Mouse (Mus musculus) megakaryocyte, embryonic 14.5 days (primary cell): ENCODE data around the gene Fam129c. TPM values are rescaled to one million over a fixed set of nuclear protein-coding genes. Genes with fewer than 3 reads are reported as not detected.
A peak's percentile ranks its signal among the peaks of the same experiment; 100 is the strongest.

Experiments
- H3K27me3 ChIP-seq: replicated peaks from 2 replicates; pipeline ENCODE3; 2012; ENCODE audit warnings: inconsistent platforms
- H3K36me3 ChIP-seq: replicated peaks from 2 replicates; pipeline ENCODE3; 2012; ENCODE audit warnings: low read length, inconsistent platforms, mixed read lengths
- H3K4me1 ChIP-seq: 2 replicates; pipeline ENCODE4 v1.6.1; 2012; ENCODE audit warnings: inconsistent platforms
- H3K4me3 ChIP-seq: replicated peaks from 2 replicates; pipeline ENCODE3; 2012; ENCODE audit warnings: moderate library complexity, mild to moderate bottlenecking, inconsistent platforms
- H3K9me3 ChIP-seq: 2 replicates; pipeline ENCODE4 v1.6.1; 2012; ENCODE audit warnings: inconsistent platforms
- FLI1 ChIP-seq: IDR thresholded peaks from 2 replicates; pipeline ENCODE4 v1.6.1; 2012; ENCODE audit warnings: low read length, inconsistent platforms, mixed read lengths
- GATA1 ChIP-seq: IDR thresholded peaks from 3 replicates; pipeline ENCODE4 v1.6.1; 2012; ENCODE audit warnings: mixed read lengths, low read length, inconsistent platforms, borderline replicate concordance
- polyA plus RNA-seq: library from polyadenylated mRNA; stranded (reverse); fragments of >175 nt; gene quantifications from 2 replicates; pipeline ENCODE4 v1.2.3, GENCODE M21; 2012; ENCODE audit warnings: low replicate concordance; ENCODE audit not compliant: insufficient read depth

Gene Fam129c
- polyA plus RNA-seq, 1 experiment: 2.5 TPM

DNA sequence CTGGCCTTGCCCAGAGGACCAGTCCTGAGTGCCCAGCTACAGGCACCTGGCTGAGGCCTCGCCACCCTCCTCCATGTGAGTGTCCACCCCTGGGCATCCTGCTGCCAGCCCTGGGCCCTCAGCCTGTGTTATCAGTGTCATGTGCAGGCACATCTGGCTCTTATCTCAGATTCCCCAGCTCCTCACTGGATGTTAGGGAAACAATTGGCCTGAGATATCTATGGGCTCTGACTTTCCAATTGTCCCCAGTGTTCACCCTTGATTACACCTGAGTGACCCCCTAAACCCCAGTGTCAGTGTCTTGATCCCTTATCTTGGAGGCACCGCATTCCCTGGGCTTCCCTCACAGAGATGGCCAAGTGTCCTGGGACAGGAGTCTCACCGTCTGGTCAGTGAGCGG lies 41.9 kb downstream of the Fam129c start:
- TF ChIP-seq GATA1: no peak
- no peak for TF ChIP-seq FLI1
- H3K4me1 ChIP-seq: peaks cover 61% of the 10 kb centered on the region

DNA sequence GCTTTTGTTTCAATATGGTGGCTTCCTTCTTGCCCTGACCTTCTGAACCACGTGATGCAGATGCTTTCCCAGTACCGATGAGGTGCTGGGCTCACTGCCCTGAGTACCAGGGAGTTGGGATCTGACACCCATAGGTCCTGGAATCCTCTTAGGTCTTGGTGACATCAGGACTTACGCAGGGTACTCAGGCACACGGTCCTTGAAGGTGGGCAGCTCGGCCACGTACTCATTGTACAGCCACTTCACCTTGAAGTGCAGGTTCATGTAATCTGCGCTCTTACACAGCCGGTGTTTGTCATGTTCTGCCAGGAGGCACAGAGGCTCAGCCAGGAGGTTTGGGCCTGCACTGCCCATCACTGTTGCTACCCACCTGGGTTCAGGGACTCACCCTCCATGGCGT lies 48.1 kb downstream of the Fam129c start:
- Histone ChIP-seq H3K27me3 (peaks cover 5% of the 10 kb centered on the region), H3K36me3 (peaks cover 93% of the 10 kb centered on the region), H3K4me3 (no peak overlapping the region), H3K9me3 (no peaks in the 10 kb centered on the region), H3K4me1 (peaks cover 18% of the 10 kb centered on the region)
- TF ChIP-seq FLI1 (no peak), GATA1 (no peak)

More for the DNA sequence above, 41.9 kb downstream of the Fam129c start:
- no peak overlapping the region for H3K4me3 ChIP-seq
- peaks cover 23% of the 10 kb centered on the region for H3K27me3 ChIP-seq
- no peaks in the 10 kb centered on the region for H3K9me3 ChIP-seq
- H3K36me3 ChIP-seq: peaks cover 71% of the 10 kb centered on the region

DNA sequence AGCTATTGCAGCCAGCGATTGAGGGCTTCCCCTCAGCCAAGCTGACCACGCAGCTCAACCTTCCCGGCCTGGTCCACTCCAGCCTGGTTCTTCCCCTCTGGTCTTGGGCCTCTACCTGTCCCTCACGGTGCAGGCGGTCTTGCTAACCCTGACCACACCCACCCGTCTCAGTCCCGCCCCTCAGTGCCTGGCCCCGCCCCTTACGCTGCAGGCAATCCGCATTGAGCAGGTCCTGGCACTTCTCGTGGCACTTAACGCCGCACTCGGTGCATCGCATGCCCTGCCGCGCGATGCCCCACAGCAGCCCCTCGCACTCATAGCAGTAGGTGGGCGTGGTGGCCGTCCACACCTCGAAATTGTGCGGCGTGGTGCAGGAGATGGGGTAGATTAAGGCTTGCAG lies 57.2 kb downstream of the Fam129c start:
- H3K9me3 ChIP-seq: no peaks in the 10 kb centered on the region
- peaks cover 32% of the 10 kb centered on the region for H3K4me1 ChIP-seq
- peak overlapping the region; percentile 64 for H3K4me3 ChIP-seq
- peaks cover 94% of the 10 kb centered on the region for H3K36me3 ChIP-seq
- H3K27me3 ChIP-seq: peaks cover 40% of the 10 kb centered on the region
- TF ChIP-seq FLI1 (no peak), GATA1 (no peak)

Other genes starting within 250 kb of the Fam129c start
- gene Use1, start 230.8 kb upstream of the Fam129c start, polyA plus RNA-seq: 136 and 255 TPM in 2 replicates
- gene Ocel1, start 226.3 kb upstream of the Fam129c start, polyA plus RNA-seq: 79.6 and 103 TPM in 2 replicates
- 20.8 and 45.4 TPM in 2 replicates for gene Nr2f6, start 215.7 kb upstream of the Fam129c start, polyA plus RNA-seq
- 0.06 TPM in 1 of 2 replicates, not detected in the other for gene Ushbp1, start 201.8 kb upstream of the Fam129c start, polyA plus RNA-seq
- 62.3 and 94.3 TPM in 2 replicates for gene Babam1, start 200.8 kb upstream of the Fam129c start, polyA plus RNA-seq
- gene Ankle1, start 191.6 kb upstream of the Fam129c start, polyA plus RNA-seq: 3.3 and 6.3 TPM in 2 replicates
- gene Abhd8, start 134.0 kb upstream of the Fam129c start, polyA plus RNA-seq: 8.9 and 22.6 TPM in 2 replicates
- gene Mrpl34, start 132.7 kb upstream of the Fam129c start, polyA plus RNA-seq: 206 and 242 TPM in 2 replicates
- gene Dda1, start 128.4 kb upstream of the Fam129c start, polyA plus RNA-seq: 346 and 1,390 TPM in 2 replicates
- 3.3 and 3.4 TPM in 2 replicates for gene Ano8, start 111.7 kb upstream of the Fam129c start, polyA plus RNA-seq
- 17.4 and 21.7 TPM in 2 replicates for gene Gtpbp3, start 109.5 kb upstream of the Fam129c start, polyA plus RNA-seq
- gene Plvap, start 85.9 kb upstream of the Fam129c start, polyA plus RNA-seq: 4.0 and 6.0 TPM in 2 replicates
- 0.16 TPM in 1 of 2 replicates, not detected in the other for gene Ccdc194, start 71.9 kb upstream of the Fam129c start, polyA plus RNA-seq
- gene Bst2, start 60.2 kb upstream of the Fam129c start, polyA plus RNA-seq: 105 and 345 TPM in 2 replicates
- 199 and 226 TPM in 2 replicates for gene Mvb12a, start 54.7 kb upstream of the Fam129c start, polyA plus RNA-seq
- gene Tmem221, start 38.8 kb upstream of the Fam129c start, polyA plus RNA-seq: 1.3 TPM in 1 of 2 replicates, not detected in the other
- not detected in 2 replicates for gene Nxnl1, start 31.0 kb upstream of the Fam129c start, polyA plus RNA-seq
- gene Slc27a1, start 28.8 kb upstream of the Fam129c start, polyA plus RNA-seq: 1.8 and 16.4 TPM in 2 replicates
- 330 and 634 TPM in 2 replicates for gene Pgls, start 5.5 kb upstream of the Fam129c start, polyA plus RNA-seq
- 14.0 and 14.8 TPM in 2 replicates for gene Colgalt1, start 13.3 kb downstream of the Fam129c start, polyA plus RNA-seq
- gene Unc13a, start 74.1 kb downstream of the Fam129c start, polyA plus RNA-seq: 8.9 and 10.8 TPM in 2 replicates
- gene Jak3, start 78.6 kb downstream of the Fam129c start, polyA plus RNA-seq: 209 and 434 TPM in 2 replicates
- 241 and 376 TPM in 2 replicates for gene Insl3, start 91.6 kb downstream of the Fam129c start, polyA plus RNA-seq
- gene B3gnt3, start 104.1 kb downstream of the Fam129c start, polyA plus RNA-seq: 0.77 TPM in 1 of 2 replicates, not detected in the other
- gene Fcho1, start 128.1 kb downstream of the Fam129c start, polyA plus RNA-seq: 48.6 and 69.2 TPM in 2 replicates